Mouse (Mus musculus) liver (tissue): ENCODE data around the gene Mapk10.

Source experiments
- DNase-seq: peaks from one replicate; pipeline ENCODE4 v3.0.0-alpha.2; 2020; ENCODE audit warnings: mixed read lengths

Mapk10 gene

DNA sequence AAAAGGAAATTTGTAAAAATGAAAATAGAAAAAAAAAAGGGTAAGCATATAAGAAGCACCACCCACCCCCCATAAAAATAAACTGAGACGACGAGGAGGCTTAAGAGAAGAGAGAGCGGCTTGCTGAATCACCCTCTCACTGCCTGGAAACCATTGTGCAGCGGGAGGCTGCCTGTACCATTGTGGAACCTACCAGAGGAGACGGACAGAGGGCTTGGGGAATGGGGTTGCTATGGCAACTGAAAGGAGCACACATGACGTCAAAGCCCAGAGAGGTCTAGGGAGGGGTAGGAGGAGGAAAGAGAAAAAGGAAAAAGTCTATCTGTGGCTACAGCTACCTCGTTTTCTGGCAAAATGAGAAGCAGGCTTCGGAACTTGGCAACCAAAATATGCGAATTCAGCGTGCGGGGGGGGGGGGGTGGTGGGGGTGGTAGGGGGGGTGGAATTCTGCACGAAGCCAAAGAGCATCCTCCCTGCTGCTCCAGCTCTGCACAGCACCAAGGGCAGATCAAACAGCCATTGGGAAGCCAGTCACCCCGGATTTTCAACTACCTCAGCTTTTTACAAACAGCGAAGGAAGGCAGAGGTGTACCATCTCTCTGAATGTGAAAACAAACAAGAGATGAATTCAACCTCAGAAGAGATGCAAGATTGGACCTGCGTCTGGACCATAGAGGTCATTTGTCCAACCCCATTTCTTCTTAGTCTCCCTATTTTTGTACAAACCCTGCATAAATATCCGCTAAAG is at the start of gene Mapk10:
TSS of gene Mapk10 (minus strand) at position 234 of the 748 bp plus-strand sequence.
- DNase-seq: peak; percentile 17

DNA sequence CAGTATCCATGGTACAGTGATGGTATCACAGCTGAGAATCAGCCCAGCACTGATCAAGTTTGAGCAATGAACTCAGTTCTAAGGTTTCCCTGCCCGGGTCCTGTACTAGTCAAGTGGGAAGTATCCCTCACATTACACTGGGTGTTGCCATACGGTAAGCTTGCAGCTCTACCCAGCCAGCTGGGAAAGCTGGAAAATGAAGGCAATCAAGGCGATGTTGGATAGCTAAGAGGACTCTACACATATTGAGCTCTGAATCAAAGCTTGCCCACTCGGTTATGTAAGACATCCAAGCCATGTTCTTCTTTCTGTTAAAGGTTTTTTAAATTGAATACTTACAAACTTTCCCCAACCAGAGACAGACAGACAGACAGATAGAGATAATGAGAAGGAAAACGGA is 45.0 kb upstream of the Mapk10 start:
- DNase-seq: no peak

DNA sequence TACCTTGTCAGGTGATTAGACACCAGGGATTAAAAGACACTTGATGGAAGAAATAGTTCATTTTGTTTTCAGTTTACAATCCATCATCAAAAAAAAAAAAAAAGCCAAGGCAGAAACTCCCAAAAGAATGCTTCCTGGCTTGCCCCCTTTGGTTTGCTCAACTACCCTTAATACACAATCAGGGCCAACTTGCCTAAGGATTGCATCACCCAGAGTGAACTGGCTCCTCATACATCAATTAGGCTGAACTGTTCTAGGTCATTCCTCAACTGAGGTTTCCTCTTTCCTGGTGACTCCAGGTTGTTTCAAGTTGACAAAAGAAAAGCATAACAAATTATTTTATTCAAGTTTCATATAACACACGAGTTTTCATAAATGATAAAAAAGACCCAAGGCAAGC is 31.3 kb upstream of the Mapk10 start:
- DNase-seq: no peak

DNA sequence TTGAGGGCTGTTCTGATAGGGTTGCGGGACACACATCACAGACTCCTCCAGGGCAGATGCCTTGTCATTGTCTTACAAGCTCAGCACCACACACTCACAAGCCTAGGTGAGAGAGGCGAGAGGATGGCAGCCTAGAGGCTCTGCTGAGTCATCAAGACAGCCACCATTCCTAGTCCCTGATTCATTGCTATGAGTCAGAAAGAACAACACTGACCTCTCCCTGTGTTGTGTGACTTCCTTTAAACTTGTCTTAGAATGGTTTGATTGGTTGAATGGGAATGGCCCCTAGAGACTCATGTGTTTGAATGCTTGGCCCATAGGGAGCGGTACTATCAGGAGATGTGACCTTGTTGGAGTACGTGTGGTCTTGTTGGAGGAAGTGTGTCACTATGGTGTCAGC is 20.7 kb upstream of the Mapk10 start:
- DNase-seq: no peak

DNA sequence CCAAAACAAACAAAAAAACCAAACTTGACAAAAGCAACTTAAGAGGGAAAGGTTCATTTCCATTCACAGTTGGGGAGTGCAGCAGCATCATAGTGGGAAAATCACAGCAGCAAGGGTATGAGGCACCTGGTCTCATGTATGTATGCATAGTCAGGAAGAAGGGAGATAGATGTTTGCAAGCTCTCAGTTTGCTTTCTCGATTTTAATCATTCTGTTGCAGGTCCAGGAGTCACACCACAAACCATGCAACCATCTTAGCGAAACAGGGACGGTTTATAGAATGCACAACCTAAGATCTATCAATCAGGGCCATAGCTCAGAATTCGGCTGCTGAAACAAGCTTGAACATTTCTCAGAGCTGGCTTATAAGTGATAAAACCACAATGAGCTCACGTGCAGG is 19.2 kb upstream of the Mapk10 start:
- DNase-seq: no peak

DNA sequence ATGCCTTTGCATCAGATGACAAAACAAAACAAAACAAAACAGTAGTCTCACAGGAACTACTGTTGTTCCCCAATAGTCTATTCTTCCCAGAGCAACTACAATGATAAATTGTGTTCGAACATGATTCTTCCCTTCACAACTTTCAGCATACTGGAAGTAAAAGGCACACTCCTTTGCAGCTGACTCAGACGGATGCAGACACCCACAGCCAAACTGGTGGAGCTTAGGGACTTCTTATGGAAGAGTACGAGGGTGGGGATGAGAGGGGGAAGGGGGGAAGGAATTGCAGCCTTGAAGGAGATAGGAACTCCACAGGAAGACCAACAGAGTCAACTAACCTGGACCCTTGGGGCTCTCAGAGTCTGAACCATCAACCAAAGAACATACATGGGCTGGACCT is 18.2 kb upstream of the Mapk10 start:
- DNase-seq: no peak

DNA sequence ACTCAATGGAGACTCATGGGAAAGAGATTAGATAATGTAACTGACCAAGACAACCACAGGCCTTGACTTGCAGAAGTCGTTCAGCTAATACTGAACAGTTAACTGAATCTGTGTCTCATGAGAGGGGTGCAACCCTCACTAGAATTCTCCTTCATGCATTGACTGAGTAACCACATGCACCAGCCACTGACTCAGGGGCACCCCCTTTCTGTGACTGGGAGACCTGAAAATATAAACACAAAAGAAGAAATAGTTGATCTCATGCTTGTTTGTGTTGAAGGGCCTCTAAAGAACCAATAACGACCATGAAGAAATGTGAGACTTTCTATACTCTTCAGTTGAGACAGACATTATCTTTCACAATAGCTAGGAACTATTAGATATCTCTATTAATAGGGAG is 10.9 kb upstream of the Mapk10 start:
- no peak for DNase-seq

DNA sequence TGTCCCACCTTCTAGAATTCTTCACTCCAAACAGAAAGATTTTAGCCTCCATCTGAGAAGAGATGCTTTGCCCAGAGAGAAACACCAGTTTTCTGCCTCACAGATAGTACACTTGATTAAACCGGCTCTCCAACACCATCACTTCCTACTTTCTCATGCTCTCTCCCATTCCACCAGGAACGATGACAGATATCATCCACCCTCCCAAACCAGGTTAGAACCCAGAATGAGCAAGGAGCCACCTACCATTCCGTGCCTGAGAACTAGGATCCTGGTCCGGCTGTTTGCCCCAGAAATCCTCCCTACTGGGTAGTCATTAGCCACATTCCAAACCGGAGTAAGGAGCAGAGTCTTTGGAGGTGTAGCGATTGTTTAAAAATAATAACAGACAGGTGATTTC is 490 bp downstream of the Mapk10 start:
- DNase-seq: no peak

DNA sequence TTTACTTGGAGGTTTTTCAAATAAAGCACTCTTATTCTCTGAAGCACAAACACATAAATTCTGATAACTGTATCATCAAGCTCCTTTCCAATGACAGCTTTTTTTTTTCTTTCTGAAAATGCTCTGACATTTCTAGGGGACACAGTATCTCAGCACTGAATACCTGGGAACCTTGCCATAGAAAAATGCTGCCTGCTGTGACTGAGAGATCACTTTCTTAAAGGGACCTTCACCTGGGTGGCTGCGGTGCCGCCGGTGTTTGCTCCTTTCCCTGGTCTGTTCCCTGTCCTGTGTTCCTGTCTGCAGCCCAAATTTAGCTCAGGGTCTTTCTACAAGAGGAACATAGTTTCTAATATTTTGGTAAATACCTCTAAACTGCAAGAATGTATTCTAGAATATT is 1.1 kb downstream of the Mapk10 start:
- no peak for DNase-seq

DNA sequence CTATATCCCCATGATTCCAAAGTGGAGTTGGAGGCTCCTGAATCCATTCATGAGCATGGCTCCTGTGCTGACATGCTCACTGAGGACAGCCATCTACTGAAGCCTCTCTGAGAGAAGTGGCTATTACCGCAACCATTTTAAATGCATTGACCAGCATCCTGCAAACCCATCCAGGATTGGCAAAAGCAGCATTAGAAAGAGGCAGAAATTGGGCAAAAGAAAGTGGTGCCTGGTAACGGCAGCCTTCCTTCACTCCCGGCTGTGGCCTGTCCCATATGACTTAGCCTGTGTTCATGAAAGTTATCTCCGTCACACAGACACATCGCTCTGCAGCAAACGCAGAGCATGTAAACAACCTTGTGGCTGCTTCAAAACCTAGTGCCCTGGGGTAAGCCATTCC is 1.6 kb downstream of the Mapk10 start:
- no peak for DNase-seq

DNA sequence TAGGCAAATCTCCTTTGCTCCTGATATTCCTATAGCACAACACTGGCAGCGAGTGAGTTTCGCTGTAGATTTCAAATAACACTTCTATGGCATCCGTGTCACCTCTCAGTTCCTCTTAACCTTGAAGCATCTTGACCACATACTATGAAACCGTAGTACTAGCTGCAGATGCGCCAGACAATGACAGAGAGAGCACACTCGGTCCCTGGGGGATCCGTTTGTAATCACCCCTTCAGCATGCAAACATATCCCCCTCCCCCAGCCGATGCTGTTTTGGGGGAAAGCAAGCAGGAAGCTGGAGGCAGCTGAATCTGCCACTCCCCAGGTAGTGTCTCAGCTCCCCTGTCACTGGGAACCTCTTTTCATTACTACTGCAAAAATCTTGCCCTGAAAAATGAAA is 2.3 kb downstream of the Mapk10 start:
- no peak for DNase-seq

DNA sequence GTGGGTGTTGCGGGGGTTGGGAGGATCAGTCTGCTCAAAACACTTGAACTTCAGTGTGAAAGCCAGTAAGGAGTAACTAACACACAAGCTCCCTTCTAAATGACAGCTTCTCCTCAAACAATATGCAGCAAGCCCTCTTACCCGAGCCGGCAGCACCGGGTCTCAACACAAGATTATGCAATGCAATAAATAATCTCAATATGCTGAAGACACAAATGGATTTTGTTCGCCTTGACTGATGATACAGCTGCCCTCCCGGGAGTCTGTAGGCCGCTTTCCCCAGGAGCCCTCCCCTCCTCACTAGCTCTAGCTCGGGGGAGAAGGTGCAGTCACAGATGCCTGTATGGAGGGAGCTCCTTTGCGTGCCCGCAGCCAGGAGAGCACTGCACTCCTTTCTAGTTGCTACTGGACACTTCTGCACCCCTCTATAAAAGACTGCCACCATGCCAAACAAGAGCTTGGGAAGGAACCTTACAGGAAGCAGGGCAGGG is 3.1 kb downstream of the Mapk10 start:
- no peak for DNase-seq

DNA sequence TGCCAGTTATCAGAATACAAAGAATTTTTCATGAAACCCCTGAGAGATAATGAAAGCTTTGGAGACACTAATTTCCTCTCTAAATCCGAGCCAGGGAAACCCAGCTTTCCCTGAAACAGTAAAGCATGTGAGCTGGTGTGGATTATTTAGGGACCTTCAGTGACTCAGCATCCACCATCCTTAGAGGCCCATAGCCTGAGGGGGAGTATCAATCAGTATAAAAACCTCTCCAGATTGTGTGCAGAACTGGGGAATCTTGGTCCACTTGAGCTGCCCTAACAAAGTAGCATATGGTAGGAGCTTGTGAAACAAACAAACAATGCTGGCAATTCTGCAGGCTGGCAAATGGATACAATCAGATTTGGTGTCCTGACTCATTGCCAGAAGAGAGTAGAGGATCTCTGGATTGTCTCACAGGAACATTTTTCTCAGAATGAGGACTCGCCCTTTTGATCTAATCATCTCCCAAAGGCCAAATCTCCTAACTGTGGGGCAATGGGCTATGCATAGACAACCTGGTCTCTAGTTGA is 13.3 kb downstream of the Mapk10 start:
- no peak for DNase-seq

DNA sequence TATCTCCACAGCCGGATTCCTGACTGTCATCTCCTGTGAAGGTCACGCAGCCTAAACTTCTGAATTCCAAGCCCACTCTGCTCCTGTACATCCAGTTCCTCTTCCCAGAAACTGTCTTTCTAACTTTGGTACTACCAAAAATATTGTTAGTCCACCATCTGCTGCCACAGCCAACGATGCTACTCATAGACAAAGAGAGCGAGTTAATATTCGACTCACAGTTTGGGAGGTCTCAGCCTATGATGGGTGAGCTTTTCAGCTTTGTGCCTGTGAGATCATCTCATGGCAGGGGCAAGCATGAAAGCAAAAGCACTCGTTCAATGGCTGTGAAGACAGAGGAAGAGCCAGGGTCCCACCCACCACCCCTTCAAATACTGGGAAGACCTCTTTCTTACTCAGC is 16.6 kb downstream of the Mapk10 start:
- no peak for DNase-seq

DNA sequence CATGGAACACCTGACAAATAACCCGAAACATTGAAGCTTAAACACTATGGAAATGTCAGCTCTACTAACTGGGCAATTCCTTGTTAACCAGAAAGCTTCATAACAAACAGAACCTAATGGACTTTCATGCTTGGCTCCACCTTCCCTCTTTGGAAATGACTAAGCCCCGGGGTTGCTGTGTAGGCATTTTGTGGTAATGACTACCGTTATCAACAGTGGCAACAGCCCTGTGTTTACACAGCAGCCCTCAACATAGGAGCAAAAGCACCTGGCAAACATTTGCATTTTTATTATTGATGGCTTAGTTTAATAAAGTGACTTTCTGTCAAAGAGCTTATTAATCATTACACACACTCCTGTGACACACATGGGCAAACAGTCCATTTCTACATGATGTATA is 17.4 kb downstream of the Mapk10 start:
- DNase-seq: no peak

DNA sequence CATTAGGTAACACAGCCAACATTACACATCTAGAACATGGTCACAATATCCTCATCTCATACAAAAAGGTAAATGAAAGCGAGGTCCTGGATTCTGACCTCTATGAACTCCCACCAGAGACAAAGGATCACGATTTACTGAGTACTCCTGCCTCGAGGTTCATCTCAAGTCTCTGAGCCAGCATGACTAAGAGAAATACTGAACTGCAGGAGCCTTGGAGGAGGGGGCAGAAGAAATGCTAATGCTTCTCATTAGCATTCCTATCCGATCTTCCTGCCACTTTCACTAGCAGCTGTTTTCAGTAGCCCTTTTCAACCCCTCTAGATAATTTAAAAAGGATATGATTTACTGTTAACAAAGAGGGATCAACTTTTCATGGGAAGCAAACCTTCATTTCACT is 19.6 kb downstream of the Mapk10 start:
- no peak for DNase-seq

DNA sequence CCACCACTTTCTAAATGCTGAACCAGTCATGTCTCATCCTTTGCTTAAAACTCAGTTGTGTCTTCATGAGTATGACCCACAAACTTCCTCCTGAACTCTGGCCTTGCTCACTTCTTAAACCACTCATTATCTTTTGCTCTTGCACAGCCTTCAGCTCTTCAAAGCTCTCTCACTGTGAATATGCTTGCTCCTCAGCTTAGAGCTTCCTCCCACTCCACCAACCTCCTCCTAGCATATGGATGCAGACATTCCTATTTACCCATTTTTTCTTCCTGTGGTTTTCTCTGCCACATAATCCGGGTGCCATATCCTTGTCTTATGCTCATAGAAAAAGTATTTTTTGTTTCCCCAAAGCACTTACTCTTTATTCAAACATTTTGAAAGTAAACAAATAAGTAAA is 26.9 kb downstream of the Mapk10 start:
- no peak for DNase-seq

DNA sequence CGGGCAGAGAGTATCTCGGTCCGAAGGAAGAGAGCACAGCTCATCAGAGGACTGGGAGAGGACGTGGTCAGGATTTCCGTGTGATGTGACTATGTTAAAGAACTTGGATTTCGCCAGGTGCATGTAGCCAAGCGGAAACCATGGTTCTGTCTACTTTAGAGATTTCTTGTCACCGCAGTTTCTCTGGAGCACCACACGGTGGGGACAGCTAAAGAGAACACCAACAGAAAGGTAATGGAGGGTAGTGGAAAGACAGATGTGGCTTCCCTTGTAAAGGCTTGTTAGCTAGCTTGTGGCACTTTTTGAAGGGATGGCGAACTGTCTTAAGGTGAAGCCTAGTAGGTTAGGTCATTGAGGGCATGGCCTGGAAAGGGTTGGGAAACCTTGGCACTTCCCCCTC is 29.5 kb downstream of the Mapk10 start:
- no peak for DNase-seq

DNA sequence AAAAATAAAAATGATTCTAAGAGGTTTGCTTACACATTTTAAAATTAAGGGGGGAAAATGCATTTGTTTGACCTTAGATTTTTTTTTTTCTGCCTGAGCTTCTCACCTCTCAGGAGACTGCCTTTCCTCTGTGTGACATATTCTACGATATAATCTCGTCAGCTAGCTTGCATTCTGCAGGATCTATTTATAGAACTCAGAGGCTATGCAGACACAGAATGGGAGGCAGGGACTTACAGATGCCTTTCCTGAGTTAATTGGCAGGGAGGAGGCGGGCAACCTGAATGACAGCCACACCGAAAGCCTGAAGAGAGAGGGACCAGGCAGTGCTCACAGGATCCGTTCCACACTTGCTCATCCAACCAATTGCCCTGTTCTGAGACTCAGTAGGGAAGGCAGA is 34.1 kb downstream of the Mapk10 start:
- DNase-seq: no peak

DNA sequence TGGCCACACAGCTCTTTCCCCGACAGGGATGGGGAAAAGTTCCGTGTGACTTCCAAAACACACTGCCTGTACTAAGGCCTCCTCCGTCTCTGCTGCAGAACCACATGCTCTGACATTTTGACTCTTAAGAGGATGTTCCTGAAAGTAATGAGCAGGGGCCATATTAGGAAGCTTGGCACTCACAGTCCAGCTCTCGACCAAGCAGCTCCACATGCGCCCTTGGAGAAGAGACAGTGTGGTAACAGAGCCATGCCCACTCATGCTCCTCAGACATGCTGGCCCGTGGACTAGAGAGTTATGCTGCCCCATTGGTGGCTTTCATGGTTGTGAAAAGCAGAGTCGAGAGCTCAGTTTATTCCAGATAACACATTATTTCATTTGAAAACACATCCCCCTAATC is 35.1 kb downstream of the Mapk10 start:
- no peak for DNase-seq

DNA sequence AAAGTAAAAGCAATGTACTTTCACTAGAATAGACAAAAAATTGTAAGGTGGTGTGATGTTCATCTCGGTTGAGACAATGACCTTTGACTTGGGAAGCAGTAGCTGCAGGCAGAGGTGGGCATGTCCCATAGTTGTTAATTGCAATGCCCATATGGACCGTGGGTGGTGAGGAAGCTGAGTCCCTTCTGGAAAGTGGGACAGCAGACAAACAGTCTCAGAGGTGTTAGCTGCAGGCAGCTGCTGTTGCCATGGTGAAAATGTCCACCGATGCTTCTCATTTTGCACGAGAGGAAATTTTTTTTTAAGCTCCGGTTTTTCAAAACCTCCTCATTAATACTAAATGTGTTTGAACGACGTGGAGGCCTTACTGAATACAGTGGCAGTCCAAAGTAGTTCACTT is 36.5 kb downstream of the Mapk10 start:
- DNase-seq: no peak

DNA sequence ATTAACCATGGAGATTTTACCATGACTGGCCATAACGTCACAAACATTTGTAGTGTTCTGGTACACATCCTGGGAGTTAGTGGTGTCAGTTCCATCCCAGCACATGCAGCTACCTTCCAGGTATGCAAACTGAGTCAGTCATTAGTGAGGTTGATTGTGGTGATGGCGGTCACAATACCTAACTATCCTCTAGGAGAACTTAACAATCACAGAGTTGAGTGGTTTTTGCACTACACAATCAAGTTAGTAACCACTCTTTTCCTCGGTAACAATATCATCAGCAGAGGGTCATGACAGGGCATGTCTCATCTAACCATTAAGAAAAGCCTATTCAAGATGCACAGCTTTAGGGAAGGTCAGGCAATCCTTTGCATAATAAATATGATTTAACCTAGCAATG is 39.9 kb downstream of the Mapk10 start:
- no peak for DNase-seq

DNA sequence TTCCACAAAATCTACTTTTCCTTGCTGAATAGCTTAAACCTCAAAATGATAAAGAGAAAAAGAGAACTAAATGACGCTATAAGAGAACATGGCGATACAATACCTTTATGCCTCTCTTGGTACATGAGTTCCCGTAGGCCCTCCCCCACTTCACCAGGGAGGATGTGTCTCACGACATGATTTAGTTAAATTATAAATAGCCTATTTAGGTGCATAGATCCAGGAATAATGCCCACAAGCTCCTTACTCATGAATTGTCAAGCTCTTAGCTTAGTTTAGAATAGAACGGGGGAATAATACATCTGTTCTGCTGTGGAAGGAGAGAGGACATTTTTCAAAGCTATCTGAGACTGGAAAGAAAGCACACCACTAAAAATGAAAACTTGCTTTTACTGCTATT is 43.8 kb downstream of the Mapk10 start:
- DNase-seq: no peak

DNA sequence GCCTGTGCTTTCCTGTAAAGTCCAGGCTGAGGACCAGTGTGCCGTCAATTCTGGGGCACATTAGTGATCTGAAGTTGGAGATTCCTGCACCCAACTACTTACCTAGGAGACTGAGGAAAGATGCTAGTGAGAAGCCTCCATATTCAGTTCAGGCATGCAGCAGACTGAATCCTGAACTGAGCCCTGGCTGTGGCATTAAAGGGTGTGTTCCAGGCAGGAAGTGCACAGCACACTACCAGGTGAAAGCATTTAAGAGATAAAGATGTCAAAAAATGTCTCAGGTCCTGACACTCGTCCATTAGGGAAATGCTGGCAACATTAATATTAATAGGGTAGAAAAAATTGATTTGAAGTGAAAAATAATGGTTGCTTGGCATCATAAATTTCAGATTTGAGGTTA is 44.4 kb downstream of the Mapk10 start:
- no peak for DNase-seq

DNA sequence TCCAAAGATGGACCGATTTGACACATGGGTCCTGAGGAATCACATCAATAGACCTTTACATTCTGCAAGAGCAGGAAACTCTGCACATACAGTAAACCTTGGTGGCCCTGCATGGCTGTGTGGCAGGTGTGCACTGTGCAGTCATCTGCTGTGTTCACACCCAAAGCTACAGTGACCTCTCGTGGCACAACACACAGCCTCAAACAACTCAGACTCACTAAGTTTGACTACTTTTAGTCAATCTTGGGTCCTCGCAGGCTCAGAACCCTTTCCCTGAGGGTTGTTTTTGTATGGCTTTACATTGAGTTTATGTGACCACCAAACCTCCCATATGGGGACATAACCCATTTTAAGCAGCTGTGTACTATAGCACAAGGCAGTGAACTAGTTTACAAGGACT is 47.1 kb downstream of the Mapk10 start:
- no peak for DNase-seq
